Mouse (Mus musculus): Measurements from ENCODE around the gene Tmem222.

DNA sequence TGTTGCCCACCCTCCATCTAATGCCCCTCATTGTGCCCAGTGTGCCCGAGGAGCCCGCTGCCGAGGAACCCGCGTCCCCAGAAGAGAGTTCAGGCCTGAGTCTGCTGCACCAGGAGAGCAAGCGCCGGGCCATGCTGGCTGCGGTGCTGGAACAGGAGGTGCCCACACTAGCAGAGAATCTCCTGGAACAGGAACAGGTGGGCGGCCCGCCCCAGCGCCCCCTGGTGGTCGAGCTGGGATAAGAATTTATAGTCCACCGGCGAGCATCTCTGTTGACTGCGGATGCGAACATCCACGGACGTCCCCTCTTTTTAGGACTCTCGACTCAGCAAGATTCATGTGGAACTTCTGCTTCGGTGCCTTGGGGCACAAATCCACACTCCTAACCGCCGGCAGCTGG is 27.0 kb downstream of the Tmem222 start:
- TF ChIP-seq GATA1 (IDR thresholded peaks at IDR 0.05; ENCODE audit: low read length) = no peak
- no peak for TF ChIP-seq TAL1 (IDR thresholded peaks at IDR 0.05; ENCODE audit: low read length)

Measured in erythroblast, embryonic 14.5 days (primary cell).